Mouse (Mus musculus): ENCODE results near the gene Rnh1.

Rnh1 gene

GRCm38 (mm10) chr7:141172116-141173006 lies at the start of gene Rnh1:
TSS of gene Rnh1 (minus strand) at chr7:141172857.
- peak; percentile 91 for DNase-seq (ENCODE audit: low read depth, low spot score)

GRCm38 (mm10) chr7:141222126-141222467 lies 49.4 kb upstream of the Rnh1 start:
- no peak for DNase-seq (ENCODE audit: low read depth, low spot score)

- DNase-seq (ENCODE audit: low read depth, low spot score) = peak; percentile 97
Measured at GRCm38 (mm10) chr7:141221249-141222125, 48.8 kb upstream of the Rnh1 start.

DNA sequence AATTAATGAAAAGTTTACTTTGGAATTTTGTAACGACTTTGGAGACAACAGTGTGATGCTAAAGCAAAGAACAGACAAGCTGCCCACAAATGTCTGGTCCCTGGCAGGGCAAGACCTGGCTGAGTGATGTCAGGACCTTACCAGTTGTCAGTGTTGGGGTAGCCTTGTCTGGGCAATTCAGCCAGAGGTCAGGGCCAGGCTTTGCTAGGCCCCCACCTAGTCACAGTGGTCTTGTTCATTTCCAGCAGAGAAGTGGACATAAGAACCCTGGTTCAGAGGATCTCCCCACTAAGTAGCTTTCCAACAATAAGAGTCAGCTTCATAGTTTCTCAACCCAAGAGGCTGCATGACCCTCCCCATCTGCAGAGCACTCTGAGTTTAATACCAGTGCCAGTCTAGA lies 47.7 kb upstream of the Rnh1 start:
- DNase-seq (ENCODE audit: low read depth, low spot score) = no peak

GRCm38 (mm10) chr7:141219558-141220099 lies 47.0 kb upstream of the Rnh1 start:
- DNase-seq (ENCODE audit: low read depth, low spot score) = no peak

DNA sequence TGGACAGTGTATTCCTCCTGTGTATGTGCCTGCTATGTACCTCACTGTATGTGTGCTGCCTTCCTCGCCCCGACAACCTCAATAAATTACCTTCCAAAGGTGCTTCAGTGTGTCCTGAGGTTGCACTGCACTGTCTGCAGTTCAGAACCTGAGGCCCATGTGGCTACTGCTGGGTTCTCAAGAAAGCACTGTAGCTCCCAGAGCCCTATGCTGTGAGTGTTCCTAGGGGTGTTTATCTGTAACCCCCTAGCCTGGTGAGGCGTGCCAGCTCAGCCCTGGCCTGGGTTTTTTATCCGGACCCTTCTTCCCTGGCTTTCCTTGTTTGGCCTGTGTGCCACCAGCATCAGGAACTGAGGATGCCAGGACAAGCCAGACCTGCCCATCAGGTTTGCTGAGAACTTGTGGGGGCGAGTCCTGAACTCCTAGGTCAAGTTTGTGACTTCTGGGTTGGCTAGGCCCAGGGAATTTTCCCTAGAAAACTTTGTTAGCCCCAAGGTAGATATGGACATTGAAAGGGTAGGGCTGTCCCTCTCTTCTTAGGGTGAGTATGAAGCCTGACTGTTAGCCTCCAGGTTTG lies 46.0 kb upstream of the Rnh1 start:
- DNase-seq (ENCODE audit: low read depth, low spot score) = no peak

DNA sequence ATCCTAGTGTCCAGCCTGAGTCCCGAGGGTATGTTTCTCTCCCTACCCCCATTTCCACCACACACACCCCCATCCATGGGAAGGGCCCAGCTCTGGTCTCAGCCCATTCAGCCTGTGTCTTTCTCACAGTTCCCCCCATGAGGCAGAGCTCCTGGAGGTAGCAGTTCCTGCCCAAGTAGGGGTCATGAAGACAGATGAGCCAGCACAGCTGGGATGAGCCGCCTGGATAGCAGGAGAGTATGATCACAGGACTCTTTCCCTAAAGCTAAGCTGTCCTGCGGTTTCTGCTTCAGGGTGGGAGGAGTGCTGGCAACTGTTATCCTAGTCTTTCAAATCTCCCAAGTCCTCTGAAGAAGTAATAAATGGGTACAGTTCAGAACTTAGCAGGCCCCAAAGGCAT lies 45.5 kb upstream of the Rnh1 start:
- DNase-seq (ENCODE audit: low read depth, low spot score) = no peak

GRCm38 (mm10) chr7:141217343-141218013 lies 44.8 kb upstream of the Rnh1 start:
- DNase-seq (ENCODE audit: low read depth, low spot score) = no peak

GRCm38 (mm10) chr7:141216894-141217293 lies 44.2 kb upstream of the Rnh1 start:
- no peak for DNase-seq (ENCODE audit: low read depth, low spot score)

DNA sequence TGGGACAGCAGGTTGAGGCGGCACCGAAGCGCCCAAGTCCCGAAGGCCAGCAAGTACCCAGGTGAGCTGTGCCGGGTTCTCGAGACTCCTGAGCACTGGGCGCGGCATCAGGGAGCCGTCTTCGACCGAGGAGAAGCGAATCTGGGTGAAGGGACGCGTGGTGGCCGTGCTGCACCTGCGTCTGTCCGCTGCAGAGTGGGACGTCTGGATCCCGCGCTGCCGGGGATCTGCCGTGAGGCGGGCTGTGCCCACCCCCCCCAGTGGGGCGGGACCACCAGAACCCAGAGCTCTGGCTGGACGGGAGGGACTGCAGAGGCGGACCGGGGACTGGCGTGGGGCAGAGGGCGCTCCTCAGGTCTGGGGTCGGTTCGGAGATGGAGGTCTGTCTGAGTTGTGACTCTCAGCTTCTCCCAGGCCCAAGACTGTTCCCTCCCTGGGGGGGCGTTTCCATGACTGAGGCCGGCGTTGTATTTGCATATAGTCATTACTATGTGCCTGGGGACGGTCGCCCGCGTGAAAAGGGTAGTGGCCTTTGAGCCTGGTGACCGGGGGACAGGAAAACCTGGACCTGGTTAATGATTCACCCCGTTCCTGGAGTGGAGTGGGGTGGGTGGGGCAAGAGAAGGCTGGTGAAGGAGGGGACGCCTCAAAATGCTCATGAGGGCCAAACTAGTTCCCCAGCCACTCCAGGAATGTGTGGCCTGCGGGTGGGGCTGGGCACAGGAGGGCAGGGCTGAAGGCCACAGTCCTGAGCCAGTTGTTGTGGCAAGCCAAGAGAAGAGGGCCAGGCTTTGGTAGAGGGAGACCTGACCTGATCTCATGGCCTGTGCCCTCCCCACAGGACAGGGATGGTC lies 43.5 kb upstream of the Rnh1 start:
- DNase-seq (ENCODE audit: low read depth, low spot score) = no peak

DNA sequence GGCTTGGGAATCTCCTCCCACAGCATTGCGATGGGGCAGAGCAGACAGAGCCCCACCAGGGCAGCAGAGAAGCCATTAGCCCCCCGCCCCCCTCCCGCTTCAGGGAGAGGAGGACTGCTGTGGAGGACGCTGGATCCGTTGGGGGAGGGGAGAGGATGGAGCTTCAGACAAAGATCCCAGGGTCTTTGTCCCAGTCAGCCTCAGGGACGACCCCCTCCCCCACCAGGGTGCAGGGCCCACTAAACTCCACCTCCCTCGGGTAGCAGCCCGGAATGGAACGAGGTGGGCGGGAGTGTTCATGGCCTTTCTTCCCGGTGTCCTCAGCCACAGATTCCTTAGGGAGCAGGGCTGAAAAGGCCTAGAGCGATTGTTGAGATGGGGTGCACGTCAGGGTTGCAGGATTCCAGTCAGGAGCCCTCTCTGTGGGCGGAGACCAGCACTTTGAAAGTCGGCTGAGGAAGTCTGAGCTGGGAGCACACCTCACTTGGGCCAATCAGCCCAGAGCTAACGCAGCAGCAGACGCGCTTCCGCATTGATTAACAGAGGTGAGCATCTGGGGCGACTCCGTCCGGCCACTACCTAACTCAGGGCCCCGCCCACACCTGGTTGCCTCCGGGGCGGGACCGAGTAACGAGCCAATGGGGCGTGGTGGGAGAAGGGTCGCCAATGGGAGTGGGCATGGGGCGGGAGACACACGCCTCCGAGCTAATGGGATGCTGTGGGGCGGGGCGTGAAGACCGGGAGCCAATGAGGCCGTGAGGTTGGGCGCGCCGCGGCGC lies 42.6 kb upstream of the Rnh1 start, which contains the start of gene Rassf7:
Gene Rassf7, plus strand, starts transcription at position 760 of the 779 bp plus-strand sequence.
- peak; percentile 92 for DNase-seq (ENCODE audit: low read depth, low spot score)

GRCm38 (mm10) chr7:141214310-141214709 lies 41.7 kb upstream of the Rnh1 start:
- DNase-seq (ENCODE audit: low read depth, low spot score) = no peak

DNA sequence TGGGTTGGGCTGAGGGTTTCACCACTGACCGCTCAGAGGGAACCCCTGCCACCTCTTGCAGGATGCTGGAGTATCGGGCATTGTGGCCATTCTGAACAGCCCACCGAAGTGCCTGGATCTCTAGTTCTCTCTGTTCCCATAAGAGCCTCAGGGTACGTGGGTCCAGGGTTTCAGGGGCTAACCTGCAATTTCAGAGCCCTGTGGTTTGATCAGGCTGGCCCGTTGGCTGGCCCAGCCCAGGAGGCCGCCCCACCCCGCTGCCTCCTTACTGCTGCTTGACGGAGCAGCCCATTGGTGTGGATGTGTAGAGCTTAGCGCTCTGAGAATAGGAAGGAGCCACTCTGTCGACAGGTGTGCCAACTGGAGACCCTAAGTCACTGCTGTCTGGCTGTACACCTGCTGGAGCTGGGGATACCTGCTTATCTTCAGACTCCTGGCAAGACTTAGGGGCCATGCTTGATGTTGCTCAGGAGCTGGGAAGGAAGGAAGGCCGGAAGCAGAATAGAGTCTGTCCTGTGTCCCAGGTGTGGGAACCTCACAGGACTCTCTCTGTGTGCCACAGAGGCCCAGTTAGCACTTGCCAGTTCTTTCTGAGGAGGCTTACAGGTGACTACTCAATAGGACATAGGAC lies 41.1 kb upstream of the Rnh1 start, which contains the start of gene Lmntd2:
Gene Lmntd2, minus strand, starts transcription at position 476 of the 631 bp plus-strand sequence.
- DNase-seq (ENCODE audit: low read depth, low spot score) = no peak

GRCm38 (mm10) chr7:141213133-141213532 lies 40.5 kb upstream of the Rnh1 start:
- DNase-seq (ENCODE audit: low read depth, low spot score) = no peak

- DNase-seq (ENCODE audit: low read depth, low spot score) = no peak
Measured at GRCm38 (mm10) chr7:141210606-141211131, 38.0 kb upstream of the Rnh1 start.

- no peak for DNase-seq (ENCODE audit: low read depth, low spot score)
Measured at GRCm38 (mm10) chr7:141210137-141210536, 37.5 kb upstream of the Rnh1 start.

GRCm38 (mm10) chr7:141209526-141209925 lies 36.9 kb upstream of the Rnh1 start:
- no peak for DNase-seq (ENCODE audit: low read depth, low spot score)

DNA sequence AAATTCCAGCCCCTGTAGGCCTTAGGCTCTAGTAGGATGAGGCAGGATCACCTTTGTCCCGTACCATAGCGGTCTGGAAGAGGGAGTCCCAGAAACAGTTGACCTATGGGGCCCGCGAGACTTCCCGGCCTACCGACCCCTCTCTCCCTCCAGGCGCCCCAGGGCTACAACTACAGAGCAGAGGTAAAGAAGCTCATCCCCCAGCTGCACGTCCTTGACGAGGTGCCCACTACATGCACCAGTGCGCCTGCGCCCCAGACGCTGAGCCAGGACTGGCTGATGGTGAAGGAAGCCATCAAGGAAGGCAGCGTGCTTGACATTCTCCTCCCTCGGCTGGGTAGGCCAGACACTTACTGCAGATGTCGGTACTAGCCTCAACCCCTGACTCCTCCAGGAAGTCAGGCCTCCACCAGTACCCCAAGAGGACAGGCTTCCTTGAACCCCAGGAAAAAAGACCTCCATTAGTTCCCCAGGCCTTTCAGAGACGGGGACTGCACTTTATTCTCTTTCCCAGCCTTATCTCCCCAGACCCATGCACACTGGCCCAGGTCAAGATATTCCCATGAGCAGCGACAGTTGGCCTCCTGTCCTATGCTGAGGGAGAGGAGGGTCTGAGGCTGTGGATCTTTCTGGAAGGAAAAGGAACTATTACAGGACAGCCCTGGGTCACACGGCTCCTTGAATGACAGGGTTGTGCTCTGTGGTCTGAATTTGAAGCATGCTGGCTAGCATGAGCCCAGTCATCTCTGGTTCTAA lies 33.7 kb upstream of the Rnh1 start:
- DNase-seq (ENCODE audit: low read depth, low spot score) = no peak
